Mouse (Mus musculus) MEL (cell line): ENCODE measurements at regions not wholly inside any gene's neighbourhood (a gene's known extent, or its start where the extent isn't known, plus 50 kb on each side); places are given as distances from the start of the nearest gene placed in this dataset.

ENCODE experiments used
- DNase-seq: peaks from one replicate; pipeline ENCODE4 v3.0.0; 2011; ENCODE audit warnings: low read depth, low spot score
- H3K27ac ChIP-seq: 2 replicates; pipeline ENCODE4 v1.5.1; 2012; ENCODE audit warnings: low read depth, mild to moderate bottlenecking, control low read depth, low read length, moderate library complexity; ENCODE audit not compliant: control insufficient read depth
- H3K27me3 ChIP-seq, 2 experiments: fragments of 150-350 bp in 1 of 2; sonication (generic) in 1 of 2; 2 replicates each; pipeline ENCODE4 v1.6.1; 2012; ENCODE audit warnings: low read length in 2 of 2, mild to moderate bottlenecking in 2 of 2, improper control_type of control experiment in 1 of 2, moderate library complexity in 1 of 2; ENCODE audit not compliant: insufficient read depth in 2 of 2, control insufficient read depth in 1 of 2
- H3K36me3 ChIP-seq, 2 experiments: 2 replicates each; pipeline ENCODE4 v1.6.1; 2012 to 2014; ENCODE audit warnings: low read length in 2 of 2, improper control_type of control experiment in 1 of 2, inconsistent platforms in 1 of 2, mild to moderate bottlenecking in 1 of 2; ENCODE audit not compliant: insufficient read depth in 2 of 2, control insufficient read depth in 1 of 2
- H3K4me1 ChIP-seq, 2 experiments: fragments of 150-350 bp in 1 of 2; sonication (generic) in 1 of 2; 2 replicates each; pipeline ENCODE4 v1.6.1; 2012; ENCODE audit warnings: low read length in 2 of 2, improper control_type of control experiment in 1 of 2, mild to moderate bottlenecking in 1 of 2; ENCODE audit not compliant: insufficient read depth in 2 of 2, control insufficient read depth in 1 of 2
- H3K4me3 ChIP-seq, 2 experiments: fragments of 150-350 bp in 1 of 2; sonication (generic) in 1 of 2; 2 replicates each; pipeline ENCODE4 v1.5.1; 2012; ENCODE audit warnings: low read depth in 2 of 2, low read length in 2 of 2, mild to moderate bottlenecking in 2 of 2, moderate library complexity in 2 of 2, control low read depth in 1 of 2, improper control_type of control experiment in 1 of 2; ENCODE audit not compliant: control insufficient read depth in 1 of 2, insufficient read depth in 1 of 2
- H3K79me2 ChIP-seq: 2 replicates; pipeline ENCODE4 v1.6.1; 2012; ENCODE audit warnings: mild to moderate bottlenecking, low read length, moderate library complexity; ENCODE audit not compliant: control insufficient read depth, poor library complexity, insufficient read depth
- H3K9ac ChIP-seq: 2 replicates; pipeline ENCODE4 v1.6.1; 2012; ENCODE audit warnings: low read depth, mild to moderate bottlenecking, control low read depth, low read length, moderate library complexity; ENCODE audit not compliant: control insufficient read depth, poor library complexity, severe bottlenecking
- H3K9me3 ChIP-seq: fragments of 150-350 bp; sonication (generic); replicated peaks from 2 replicates; pipeline ENCODE4 v1.6.1; 2012; ENCODE audit warnings: mild to moderate bottlenecking, low read length, improper control_type of control experiment, moderate library complexity; ENCODE audit not compliant: insufficient read depth
- CHD2 ChIP-seq: IDR thresholded peaks from 2 replicates; pipeline ENCODE4 v1.6.1; 2011; ENCODE audit warnings: low read length, improper control_type of control experiment
- CTCF ChIP-seq, 3 experiments: IDR thresholded peaks in 2 of 3; conservative IDR thresholded peaks in 1 of 3; 2 replicates each; pipeline ENCODE4 v1.5.1; 2011 to 2012; ENCODE audit warnings: low read length in 3 of 3, low read depth in 2 of 3, mild to moderate bottlenecking in 2 of 3, improper control_type of control experiment in 1 of 3, inconsistent platforms in 1 of 3, mixed read lengths in 1 of 3, moderate library complexity in 1 of 3; ENCODE audit not compliant: control insufficient read depth in 1 of 3, insufficient read depth in 1 of 3, poor library complexity in 1 of 3, severe bottlenecking in 1 of 3
- E2F4 ChIP-seq: IDR thresholded peaks from 2 replicates; pipeline ENCODE4 v1.6.1; 2011; ENCODE audit warnings: low read depth, low read length, improper control_type of control experiment, borderline replicate concordance
- ELF1 ChIP-seq: IDR thresholded peaks from 2 replicates; pipeline ENCODE4 v1.6.1; 2014; ENCODE audit warnings: low read depth, mild to moderate bottlenecking, inconsistent platforms, low read length, improper control_type of control experiment, moderate library complexity
- MXI1 ChIP-seq: IDR thresholded peaks from 2 replicates; pipeline ENCODE4 v1.6.1; 2011; ENCODE audit warnings: mild to moderate bottlenecking, low read depth, low read length, improper control_type of control experiment
- NELFE ChIP-seq: IDR thresholded peaks from 2 replicates; pipeline ENCODE4 v1.6.1; 2011; ENCODE audit warnings: low read depth, low read length, improper control_type of control experiment
- RCOR1 ChIP-seq: IDR thresholded peaks from 2 replicates; pipeline ENCODE4 v1.6.1; 2012; ENCODE audit warnings: low read depth, mild to moderate bottlenecking, inconsistent platforms, low read length, improper control_type of control experiment
- UBTF ChIP-seq: IDR thresholded peaks from 2 replicates; pipeline ENCODE4 v1.6.1; 2012; ENCODE audit warnings: low read depth, mild to moderate bottlenecking, inconsistent platforms, low read length, improper control_type of control experiment, moderate library complexity, borderline replicate concordance; ENCODE audit not compliant: insufficient read depth
- USF2 ChIP-seq, 2 experiments: IDR thresholded peaks; 2 replicates each; pipeline ENCODE4 v1.6.1; 2011 to 2012; ENCODE audit warnings: improper control_type of control experiment in 2 of 2, low read length in 2 of 2, borderline replicate concordance in 1 of 2, inconsistent platforms in 1 of 2, low read depth in 1 of 2, mild to moderate bottlenecking in 1 of 2; ENCODE audit not compliant: insufficient read depth in 1 of 2
- ZKSCAN1 ChIP-seq: IDR thresholded peaks from 2 replicates; pipeline ENCODE4 v1.6.1; 2012; ENCODE audit warnings: low read depth, mild to moderate bottlenecking, inconsistent platforms, low read length, improper control_type of control experiment, moderate library complexity

DNA sequence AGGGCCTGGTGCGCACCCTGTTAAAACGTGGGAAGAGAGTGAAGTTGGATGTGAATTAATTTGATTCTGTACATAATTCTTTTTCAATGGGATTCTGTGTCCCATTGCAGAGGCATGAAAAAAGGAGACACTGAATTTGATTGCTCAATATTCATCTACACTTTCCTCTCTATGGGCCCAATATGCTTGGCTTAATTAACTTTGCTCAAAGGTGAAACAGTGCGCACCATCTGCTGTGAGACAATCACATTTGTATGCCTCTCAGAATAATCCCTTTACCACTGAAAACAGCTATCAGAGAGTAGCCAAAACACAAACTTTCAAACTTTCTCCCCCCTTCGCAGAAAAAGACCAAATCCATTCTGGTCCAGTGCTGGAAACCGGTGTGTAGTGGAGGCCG lies 72.7 kb downstream of the Barhl2 start:
- no peaks in the 10 kb centered on the region for H3K4me1 ChIP-seq
- no peaks in the 10 kb centered on the region for H3K9me3 ChIP-seq
- TF ChIP-seq ELF1 (no peak), CTCF (IDR thresholded peaks at IDR 0.05 in 2 of 3, conservative IDR thresholded peaks at IDR 0.05 in 1 of 3; ENCODE audit: control insufficient read depth in 1 of 3, insufficient read depth in 1 of 3, low read depth in 2 of 3, low read length in 3 of 3, poor library complexity in 1 of 3, severe bottlenecking in 1 of 3) (no peak), E2F4 (no peak), ZKSCAN1 (no peak), CHD2 (no peak), USF2 (IDR thresholded peaks at IDR 0.05; ENCODE audit: borderline replicate concordance in 1 of 2, insufficient read depth in 1 of 2, low read depth in 1 of 2, low read length in 2 of 2) (no peak), MXI1 (no peak), RCOR1 (no peak)
- no peak overlapping the region for H3K4me3 ChIP-seq
- no peaks in the 10 kb centered on the region for H3K36me3 ChIP-seq
- H3K27ac ChIP-seq = no peak overlapping the region
- no peaks in the 10 kb centered on the region for H3K27me3 ChIP-seq
- DNase-seq = no peak
- no peak overlapping the region for H3K9ac ChIP-seq
- no peaks in the 10 kb centered on the region for H3K79me2 ChIP-seq

DNA sequence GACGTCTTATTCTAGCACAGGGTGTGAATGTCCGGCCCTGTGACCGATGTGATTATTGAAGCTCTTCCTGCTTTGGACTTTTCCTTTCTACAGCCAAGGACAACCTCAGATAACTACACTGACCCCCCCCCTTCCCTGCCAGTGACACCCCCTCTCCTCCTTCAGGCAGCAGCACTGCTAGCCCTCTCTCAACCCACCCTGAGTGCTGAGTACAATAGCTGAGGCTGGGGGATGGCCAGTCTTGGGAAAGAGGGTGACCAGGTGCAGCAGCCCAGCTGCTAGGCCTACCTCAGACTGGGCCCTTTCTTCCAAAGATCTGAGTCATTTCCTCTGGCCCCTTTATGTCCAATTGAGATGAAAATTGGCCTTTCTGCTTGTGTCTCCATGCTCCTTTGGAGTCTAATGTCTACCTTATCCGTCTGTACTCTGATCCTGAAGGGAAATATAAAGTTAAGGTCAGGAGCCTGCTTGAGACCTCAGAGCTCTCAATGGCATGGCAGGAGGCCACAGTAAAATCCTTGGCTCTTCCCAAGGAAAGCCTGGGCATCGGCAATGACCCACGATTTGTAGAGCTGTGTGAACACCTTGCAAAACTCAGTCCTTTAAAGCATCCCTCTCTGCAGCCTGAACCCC lies 73.7 kb downstream of the Barhl2 start:
- DNase-seq = no peak
- H3K79me2 ChIP-seq = no peaks in the 10 kb centered on the region
- H3K27ac ChIP-seq = no peak overlapping the region

DNA sequence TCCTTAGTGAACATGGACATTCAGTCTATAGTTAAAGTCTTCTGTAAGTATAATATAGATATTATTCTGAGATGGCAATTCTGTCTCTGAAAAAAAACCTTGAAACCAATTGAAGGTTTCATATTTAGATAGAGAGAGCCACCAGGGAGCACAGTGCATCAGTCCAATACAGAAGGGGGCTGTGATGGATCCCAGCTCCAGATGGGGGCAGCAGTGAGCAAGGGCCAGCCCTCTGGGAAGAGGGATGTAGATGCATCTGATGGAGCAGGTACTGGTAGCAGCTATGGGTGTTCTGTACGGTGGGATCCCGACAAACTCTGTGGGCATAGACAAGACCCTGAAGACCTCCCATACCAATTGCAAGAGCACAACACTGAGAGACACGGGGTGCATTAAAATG lies 76.0 kb downstream of the Barhl2 start:
- Histone ChIP-seq H3K4me3 (no peak overlapping the region), H3K4me1 (no peaks in the 10 kb centered on the region), H3K36me3 (no peaks in the 10 kb centered on the region), H3K9ac (no peak overlapping the region), H3K27me3 (no peaks in the 10 kb centered on the region), H3K9me3 (no peaks in the 10 kb centered on the region), H3K27ac (no peak overlapping the region), H3K79me2 (no peaks in the 10 kb centered on the region)
- no peak for DNase-seq
- TF ChIP-seq CTCF (IDR thresholded peaks at IDR 0.05 in 2 of 3, conservative IDR thresholded peaks at IDR 0.05 in 1 of 3; ENCODE audit: control insufficient read depth in 1 of 3, insufficient read depth in 1 of 3, low read depth in 2 of 3, low read length in 3 of 3, poor library complexity in 1 of 3, severe bottlenecking in 1 of 3) = peak in 2 of 3 experiments; percentile 17 to 28; a peak in 3 of 6 replicates
- no peak for TF ChIP-seq UBTF

More for the DNA sequence above, 73.7 kb downstream of the Barhl2 start:
- Histone ChIP-seq H3K4me3 (no peak overlapping the region), H3K4me1 (no peaks in the 10 kb centered on the region), H3K27me3 (no peaks in the 10 kb centered on the region), H3K9me3 (no peaks in the 10 kb centered on the region), H3K36me3 (no peaks in the 10 kb centered on the region), H3K9ac (no peak overlapping the region)
- no peak for TF ChIP-seq NELFE
